Mouse (Mus musculus): Measurements from ENCODE around the gene Nup37. TPM values are rescaled to one million over a fixed set of nuclear protein-coding genes. Genes with fewer than 3 reads are reported as not detected.
A peak's percentile ranks its signal among the peaks of the same experiment; 100 is the strongest.

Nup37 gene
- polyA plus RNA-seq, 1 experiment from 2014 or later = 35.6 TPM

DNA sequence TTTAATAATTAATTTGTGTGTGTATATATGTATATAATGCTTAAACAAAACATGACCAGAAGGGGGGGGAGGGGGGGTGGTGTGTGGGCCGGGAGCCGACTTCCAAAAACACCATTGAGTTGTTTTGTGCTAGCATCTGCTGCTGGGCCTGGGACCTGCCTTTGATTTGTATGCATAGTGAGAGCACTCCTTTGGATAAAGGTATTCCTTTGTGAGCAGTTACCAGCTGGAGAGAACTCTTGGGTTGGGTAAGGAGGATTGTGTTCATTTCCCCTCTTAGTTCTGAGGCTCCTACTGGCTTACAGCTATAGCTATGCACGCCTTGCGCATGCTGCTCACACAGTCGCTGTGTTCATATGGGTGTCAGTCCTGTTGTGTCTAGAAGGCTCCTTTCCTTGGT, 15.9 kb downstream of the Nup37 start:
- H3K27ac ChIP-seq (ENCODE audit: low read length) = no peak overlapping the region
- no peak overlapping the region for H3K9ac ChIP-seq (replicated peaks; ENCODE audit: low read depth, low read length)
- no peak overlapping the region for H3K4me2 ChIP-seq (ENCODE audit: low read length)
- no peaks in the 10 kb centered on the region for H3K27me3 ChIP-seq (replicated peaks; ENCODE audit: control insufficient read depth, insufficient read depth, low read length)
- H3K4me3 ChIP-seq (replicated peaks; ENCODE audit: low read length) = no peak overlapping the region
- H3K9me3 ChIP-seq (ENCODE audit: control insufficient read depth, low read length) = no peaks in the 10 kb centered on the region
- no peak for ATAC-seq
- 78% methylated on average over 5 of the region's 5 CpGs for WGBS
- no peaks in the 10 kb centered on the region for H3K36me3 ChIP-seq (ENCODE audit: control insufficient read depth, insufficient read depth)
- H3K4me1 ChIP-seq (replicated peaks; ENCODE audit: control insufficient read depth, insufficient read depth, low read length) = no peaks in the 10 kb centered on the region

- H3K27ac ChIP-seq (ENCODE audit: low read length) = no peak overlapping the region
- H3K4me1 ChIP-seq (replicated peaks; ENCODE audit: control insufficient read depth, insufficient read depth, low read length) = no peaks in the 10 kb centered on the region
- no peak overlapping the region for H3K9ac ChIP-seq (replicated peaks; ENCODE audit: low read depth, low read length)
- H3K9me3 ChIP-seq (ENCODE audit: control insufficient read depth, low read length) = no peaks in the 10 kb centered on the region
- WGBS = 80% methylated on average over 3 of the region's 3 CpGs
- no peak for ATAC-seq
- no peaks in the 10 kb centered on the region for H3K36me3 ChIP-seq (ENCODE audit: control insufficient read depth, insufficient read depth)
- no peaks in the 10 kb centered on the region for H3K27me3 ChIP-seq (replicated peaks; ENCODE audit: control insufficient read depth, insufficient read depth, low read length)
- H3K4me2 ChIP-seq (ENCODE audit: low read length) = no peak overlapping the region
- H3K4me3 ChIP-seq (replicated peaks; ENCODE audit: low read length) = no peak overlapping the region
These were observed 19.4 kb downstream of the Nup37 start for GRCm38 (mm10) chr10:88166158-88166557.

GRCm38 (mm10) chr10:88167438-88168077, 20.8 kb downstream of the Nup37 start:
- no peaks in the 10 kb centered on the region for H3K9me3 ChIP-seq (ENCODE audit: control insufficient read depth, low read length)
- no peak overlapping the region for H3K27ac ChIP-seq (ENCODE audit: low read length)
- H3K4me1 ChIP-seq (replicated peaks; ENCODE audit: control insufficient read depth, insufficient read depth, low read length) = no peaks in the 10 kb centered on the region
- 81% methylated on average over 7 of the region's 7 CpGs for WGBS
- H3K36me3 ChIP-seq (ENCODE audit: control insufficient read depth, insufficient read depth) = no peaks in the 10 kb centered on the region
- no peak overlapping the region for H3K4me2 ChIP-seq (ENCODE audit: low read length)
- no peak overlapping the region for H3K4me3 ChIP-seq (replicated peaks; ENCODE audit: low read length)
- H3K9ac ChIP-seq (replicated peaks; ENCODE audit: low read depth, low read length) = no peak overlapping the region
- no peaks in the 10 kb centered on the region for H3K27me3 ChIP-seq (replicated peaks; ENCODE audit: control insufficient read depth, insufficient read depth, low read length)
- no peak for ATAC-seq

DNA sequence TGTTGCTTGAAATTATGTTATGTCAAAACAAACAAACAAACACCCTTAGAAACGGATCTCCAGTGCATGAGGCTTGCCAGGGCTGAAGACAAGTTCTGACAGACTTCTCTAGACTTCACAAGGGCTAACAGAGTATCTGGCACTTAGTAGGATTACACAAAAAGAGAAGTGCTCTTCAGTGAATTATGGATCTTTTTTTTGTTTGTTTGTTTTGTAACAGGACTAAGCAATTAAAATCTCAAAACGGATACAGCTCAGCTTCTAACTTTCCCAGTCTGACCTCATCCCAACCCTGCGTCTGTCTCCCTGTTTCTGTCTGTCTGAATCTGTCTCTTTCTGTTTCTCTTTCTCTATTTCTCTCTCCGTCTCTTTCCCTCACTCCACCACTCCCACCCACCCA, 53.7 kb downstream of the Nup37 start:
- Histone ChIP-seq H3K27ac (ENCODE audit: low read length) (no peak overlapping the region), H3K4me2 (ENCODE audit: low read length) (peak overlapping the region; percentile 74), H3K9ac (replicated peaks; ENCODE audit: low read depth, low read length) (no peak overlapping the region), H3K4me1 (replicated peaks; ENCODE audit: control insufficient read depth, insufficient read depth, low read length) (peaks cover 6% of the 10 kb centered on the region), H3K27me3 (replicated peaks; ENCODE audit: control insufficient read depth, insufficient read depth, low read length) (no peaks in the 10 kb centered on the region), H3K9me3 (ENCODE audit: control insufficient read depth, low read length) (no peaks in the 10 kb centered on the region), H3K4me3 (replicated peaks; ENCODE audit: low read length) (peak overlapping the region; percentile 85), H3K36me3 (ENCODE audit: control insufficient read depth, insufficient read depth) (0 out of 2 replicates have a peak, but pooled peaks cover 2% of the 10 kb centered on the region)
- peak; percentile 49 for ATAC-seq
- 16% methylated on average over 4 of the region's 4 CpGs for WGBS

DNA sequence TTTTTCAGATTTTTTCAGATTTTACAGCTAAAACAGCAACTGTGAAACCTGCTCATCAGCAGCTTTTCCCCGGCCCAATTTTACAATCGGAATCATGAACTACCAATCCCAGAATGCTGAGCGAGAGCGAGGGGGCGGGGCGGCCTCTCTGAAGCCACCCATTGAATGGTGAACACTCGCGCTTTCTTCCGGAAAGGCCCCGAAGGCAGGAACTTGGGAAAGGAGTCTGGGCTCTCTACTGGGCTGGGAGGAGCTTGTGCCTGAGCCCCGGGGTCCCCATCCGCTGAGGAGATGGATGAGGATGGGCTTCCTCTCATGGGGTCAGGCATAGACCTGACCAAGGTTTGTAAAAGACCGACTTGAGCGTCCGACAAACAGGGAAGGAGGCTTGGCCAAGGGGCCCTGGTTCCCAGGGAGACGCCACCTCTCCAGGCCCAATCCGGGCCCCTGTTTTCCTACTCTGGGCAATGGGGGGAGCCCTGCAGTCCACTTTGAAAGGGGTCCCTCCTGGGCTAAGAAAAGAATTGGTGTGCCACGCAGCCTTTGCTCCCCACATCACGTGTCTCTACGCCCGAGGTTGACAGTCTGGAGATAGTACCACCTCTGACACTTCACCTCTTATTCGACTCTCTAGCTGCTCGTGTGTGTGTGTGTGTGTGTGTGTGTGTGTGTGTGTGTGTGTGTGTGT, 54.3 kb downstream of the Nup37 start, which contains the start of gene Washc3:
Gene Washc3, plus strand, starts transcription at position 143 of the 688 bp plus-strand sequence.
- H3K9me3 ChIP-seq (ENCODE audit: control insufficient read depth, low read length) = no peaks in the 10 kb centered on the region
- ATAC-seq = peak; percentile 100
- H3K4me2 ChIP-seq (ENCODE audit: low read length) = peak within 1 kb of the TSS; percentile 74
- H3K27ac ChIP-seq (ENCODE audit: low read length) = peak within 1 kb of the TSS; percentile 88
- no peaks in the 10 kb centered on the region for H3K27me3 ChIP-seq (replicated peaks; ENCODE audit: control insufficient read depth, insufficient read depth, low read length)
- 0 out of 2 replicates have a peak, but pooled peaks cover 2% of the 10 kb centered on the region for H3K36me3 ChIP-seq (ENCODE audit: control insufficient read depth, insufficient read depth)
- peak within 1 kb of the TSS; percentile 94 for H3K9ac ChIP-seq (replicated peaks; ENCODE audit: low read depth, low read length)
- peak within 1 kb of the TSS; percentile 85 for H3K4me3 ChIP-seq (replicated peaks; ENCODE audit: low read length)
- H3K4me1 ChIP-seq (replicated peaks; ENCODE audit: control insufficient read depth, insufficient read depth, low read length) = peaks cover 6% of the 10 kb centered on the region
- 2% methylated on average over 23 of the region's 23 CpGs for WGBS

GRCm38 (mm10) chr10:88201650-88202049, 54.9 kb downstream of the Nup37 start:
- Histone ChIP-seq H3K27ac (ENCODE audit: low read length) (no peak overlapping the region; the same call in 1 of the 2 replicates), H3K4me1 (replicated peaks; ENCODE audit: control insufficient read depth, insufficient read depth, low read length) (peaks cover 6% of the 10 kb centered on the region), H3K27me3 (replicated peaks; ENCODE audit: control insufficient read depth, insufficient read depth, low read length) (no peaks in the 10 kb centered on the region), H3K9me3 (ENCODE audit: control insufficient read depth, low read length) (no peaks in the 10 kb centered on the region), H3K4me2 (ENCODE audit: low read length) (peak overlapping the region; percentile 74), H3K9ac (replicated peaks; ENCODE audit: low read depth, low read length) (peak overlapping the region; percentile 94), H3K36me3 (ENCODE audit: control insufficient read depth, insufficient read depth) (0 out of 2 replicates have a peak, but pooled peaks cover 2% of the 10 kb centered on the region), H3K4me3 (replicated peaks; ENCODE audit: low read length) (peak overlapping the region; percentile 85)
- ATAC-seq = no peak
- WGBS = 73% methylated on average over 13 of the region's 13 CpGs

GRCm38 (mm10) chr10:88202581-88202980, 55.8 kb downstream of the Nup37 start:
- Histone ChIP-seq H3K27me3 (replicated peaks; ENCODE audit: control insufficient read depth, insufficient read depth, low read length) (no peaks in the 10 kb centered on the region), H3K4me2 (ENCODE audit: low read length) (no peak overlapping the region), H3K36me3 (ENCODE audit: control insufficient read depth, insufficient read depth) (0 out of 2 replicates have a peak, but pooled peaks cover 2% of the 10 kb centered on the region), H3K9ac (replicated peaks; ENCODE audit: low read depth, low read length) (no peak overlapping the region), H3K4me1 (replicated peaks; ENCODE audit: control insufficient read depth, insufficient read depth, low read length) (peaks cover 6% of the 10 kb centered on the region), H3K27ac (ENCODE audit: low read length) (no peak overlapping the region), H3K4me3 (replicated peaks; ENCODE audit: low read length) (no peak overlapping the region), H3K9me3 (ENCODE audit: control insufficient read depth, low read length) (no peaks in the 10 kb centered on the region)
- ATAC-seq = no peak
- 92% methylated on average over 8 of the region's 8 CpGs for WGBS

- H3K27ac ChIP-seq (ENCODE audit: low read length) = no peak overlapping the region
- H3K4me3 ChIP-seq (replicated peaks; ENCODE audit: low read length) = no peak overlapping the region
- WGBS = 91% methylated on average over 6 of the region's 6 CpGs
- no peaks in the 10 kb centered on the region for H3K27me3 ChIP-seq (replicated peaks; ENCODE audit: control insufficient read depth, insufficient read depth, low read length)
- peaks cover 6% of the 10 kb centered on the region for H3K4me1 ChIP-seq (replicated peaks; ENCODE audit: control insufficient read depth, insufficient read depth, low read length)
- ATAC-seq = no peak
- no peak overlapping the region for H3K9ac ChIP-seq (replicated peaks; ENCODE audit: low read depth, low read length)
- H3K36me3 ChIP-seq (ENCODE audit: control insufficient read depth, insufficient read depth) = 0 out of 2 replicates have a peak, but pooled peaks cover 2% of the 10 kb centered on the region
- H3K9me3 ChIP-seq (ENCODE audit: control insufficient read depth, low read length) = no peaks in the 10 kb centered on the region
- H3K4me2 ChIP-seq (ENCODE audit: low read length) = no peak overlapping the region
These were observed 56.4 kb downstream of the Nup37 start for GRCm38 (mm10) chr10:88203236-88203635.

DNA sequence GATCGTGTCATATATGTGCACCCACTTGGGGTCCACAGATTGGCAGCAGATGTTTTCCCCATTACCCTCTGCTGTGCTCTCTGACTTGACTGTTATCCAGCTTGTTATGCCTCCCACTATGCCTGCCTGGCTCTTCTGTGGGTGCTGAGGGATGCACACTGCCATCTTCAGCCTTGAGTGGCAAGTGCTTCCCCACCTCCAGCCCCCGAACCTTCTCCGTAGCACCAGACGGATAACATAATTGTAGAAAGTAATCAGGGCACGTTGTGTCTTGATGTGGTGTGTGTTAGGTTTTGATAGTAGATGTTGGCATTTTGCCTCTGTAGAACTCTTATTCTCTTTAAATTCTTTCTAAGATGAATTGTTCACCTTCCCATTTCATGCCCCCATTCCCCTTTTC, 65.9 kb downstream of the Nup37 start:
- WGBS = 88% methylated on average over 5 of the region's 5 CpGs
- H3K9ac ChIP-seq (replicated peaks; ENCODE audit: low read depth, low read length) = no peak overlapping the region
- H3K36me3 ChIP-seq (ENCODE audit: control insufficient read depth, insufficient read depth) = no peaks in the 10 kb centered on the region
- no peaks in the 10 kb centered on the region for H3K4me1 ChIP-seq (replicated peaks; ENCODE audit: control insufficient read depth, insufficient read depth, low read length)
- H3K27ac ChIP-seq (ENCODE audit: low read length) = no peak overlapping the region
- no peaks in the 10 kb centered on the region for H3K9me3 ChIP-seq (ENCODE audit: control insufficient read depth, low read length)
- no peaks in the 10 kb centered on the region for H3K27me3 ChIP-seq (replicated peaks; ENCODE audit: control insufficient read depth, insufficient read depth, low read length)
- no peak for ATAC-seq
- no peak overlapping the region for H3K4me3 ChIP-seq (replicated peaks; ENCODE audit: low read length)
- H3K4me2 ChIP-seq (ENCODE audit: low read length) = no peak overlapping the region

Measured in forebrain, embryonic 16.5 days (tissue).